Mouse (Mus musculus) heart, adult 2 months (tissue): ENCODE data around the gene Rfc2. TPM values are rescaled to one million over a fixed set of nuclear protein-coding genes. Genes with fewer than 3 reads are reported as not detected.

Experiments used
- DNase-seq, 2 experiments: peaks; one replicate each; pipeline ENCODE4 v3.0.0; 2021
- H3K27ac ChIP-seq: fragments of 200-600 bp; 2 replicates; pipeline ENCODE4 v1.8.1; 2022
- H3K27me3 ChIP-seq: fragments of 200-500 bp; 2 replicates; pipeline ENCODE4 v1.6.1; 2012; ENCODE audit warnings: mild to moderate bottlenecking, low read length, inconsistent platforms, mixed read lengths; ENCODE audit not compliant: control insufficient read depth, insufficient read depth
- H3K36me3 ChIP-seq: fragments of 200-500 bp; 2 replicates; pipeline ENCODE4 v1.6.1; 2012; ENCODE audit warnings: low read length, inconsistent platforms; ENCODE audit not compliant: control insufficient read depth, insufficient read depth
- H3K4me1 ChIP-seq: fragments of 200-500 bp; 2 replicates; pipeline ENCODE4 v1.6.1; 2011; ENCODE audit warnings: low read length; ENCODE audit not compliant: control insufficient read depth, insufficient read depth
- H3K4me3 ChIP-seq: fragments of 200-600 bp; 2 replicates; pipeline ENCODE4 v1.8.1; 2022
- H3K79me2 ChIP-seq: fragments of 200-500 bp; replicated peaks from 2 replicates; pipeline ENCODE4 v1.6.1; 2012; ENCODE audit warnings: mild to moderate bottlenecking, inconsistent platforms, low read length, moderate library complexity, mixed read lengths; ENCODE audit not compliant: control insufficient read depth, insufficient read depth
- H3K9ac ChIP-seq: fragments of 200-500 bp; 2 replicates; pipeline ENCODE4 v1.6.1; 2012; ENCODE audit warnings: low read depth, mild to moderate bottlenecking, control low read depth, inconsistent platforms, low read length, mixed read lengths
- CTCF ChIP-seq: fragments of 200-600 bp; IDR thresholded peaks from 2 replicates; pipeline ENCODE4 v1.8.1; 2022; ENCODE audit warnings: antibody characterized with exemption, mild to moderate bottlenecking, moderate library complexity
- POLR2A ChIP-seq: fragments of 200-500 bp; IDR thresholded peaks from 2 replicates; pipeline ENCODE4 v1.6.1; 2011; ENCODE audit warnings: mild to moderate bottlenecking, low read depth, low read length, control low read depth; ENCODE audit not compliant: insufficient read depth
- WGBS: fragments of 180-500 bp; shearing (Covaris S2); methylation state at CpG from one replicate; pipeline ENCODE4 v1.1.7; 2018; 5-methylcytosine and 5-hydroxymethylcytosine counted together
- intact Hi-C: fragments of 180-260 bp; cut with DNase I; formaldehyde crosslinking; loops from one replicate; pipeline ENCODE4 v1.15.1; 2025
- microRNA-seq, 2 experiments: library from miRNA; unstranded; fragments of <30 nt; microRNA quantifications; one replicate each; pipeline ENCODE4 v1.2.0; 2021
- polyA plus RNA-seq: library from polyadenylated mRNA; depleted of rRNA; stranded (reverse); fragments of >200 nt; gene quantifications from 2 replicates; pipeline ENCODE4 v1.2.3, GENCODE M21; 2012; rRNA removed
- total RNA-seq, 2 experiments: library from RNA; stranded (reverse); gene quantifications; 2 replicates each; pipeline ENCODE4 v1.2.3; 2021

Gene Rfc2
- total and polyA plus RNA-seq, 3 experiments, result 21.0 to 32.5 (median 24.6) TPM

GRCm38 (mm10) chr5:134650926-134651325 is 69.8 kb downstream of the Rfc2 start:
- intact Hi-C loops, result loop anchor here (5.0 kb wide), 1 partner anchor 51 kb away; no protein-coding TSS in a partner anchor
- no peak overlapping the region for H3K4me3 ChIP-seq
- WGBS, result 50% methylated on average over 4 of the region's 5 CpGs
- no peak overlapping the region for H3K9ac ChIP-seq
- DNase-seq, result peak; percentile 40 to 63
- TF ChIP-seq CTCF, result peak; percentile 71
- TF ChIP-seq POLR2A, result no peak
- no peaks in the 10 kb centered on the region for H3K79me2 ChIP-seq
- no peak overlapping the region for H3K27ac ChIP-seq
- H3K36me3 ChIP-seq, result no peaks in the 10 kb centered on the region
- H3K4me1 ChIP-seq, result no peaks in the 10 kb centered on the region; the same call in 1 of the 2 replicates
- H3K27me3 ChIP-seq, result no peaks in the 10 kb centered on the region

Small RNAs within 50 kb of the gene (microRNA-seq; reads per million reads assigned to microRNA genes)
- gene Mir7228, result 0 to 0.77 reads per million in 2 experiments

Other genes starting within 250 kb of the Rfc2 start
- 10 to 100 TPM; 23.8 to 26.4 TPM for gene Gtf2ird1, start 124.7 kb upstream of the Rfc2 start, total RNA-seq
- 13.4 and 18.0 TPM in 2 replicates for gene Gtf2ird1, start 124.7 kb upstream of the Rfc2 start, polyA plus RNA-seq
- gene Clip2, start 28.9 kb upstream of the Rfc2 start, total RNA-seq, result 1 to 10 TPM; 7.0 to 8.0 TPM
- gene Clip2, start 28.9 kb upstream of the Rfc2 start, polyA plus RNA-seq, result 6.2 and 9.8 TPM in 2 replicates
- not detected for gene Syna, start 21.2 kb upstream of the Rfc2 start, total RNA-seq
- not detected in 2 replicates for gene Syna, start 21.2 kb upstream of the Rfc2 start, polyA plus RNA-seq
- gene Lat2, start 33.7 kb downstream of the Rfc2 start, total RNA-seq, result 1 to 10 TPM; 1.1 to 1.6 TPM
- 2.0 and 3.3 TPM in 2 replicates for gene Lat2, start 33.7 kb downstream of the Rfc2 start, polyA plus RNA-seq
- 100 to 1,000 TPM; 126 to 137 TPM for gene Eif4h, start 58.1 kb downstream of the Rfc2 start, total RNA-seq
- 131 and 179 TPM in 2 replicates for gene Eif4h, start 58.1 kb downstream of the Rfc2 start, polyA plus RNA-seq
- 1 to 10 TPM; 4.0 to 5.0 TPM for gene Limk1, start 107.2 kb downstream of the Rfc2 start, total RNA-seq
- 7.3 and 8.1 TPM in 2 replicates for gene Limk1, start 107.2 kb downstream of the Rfc2 start, polyA plus RNA-seq
- gene Eln, start 166.0 kb downstream of the Rfc2 start, total RNA-seq, result 10 to 100 TPM; 33.5 to 49.9 TPM
- 124 and 131 TPM in 2 replicates for gene Eln, start 166.0 kb downstream of the Rfc2 start, polyA plus RNA-seq